Mouse (Mus musculus) intestine, embryonic 14.5 days (tissue): Measurements from ENCODE around the gene Fgfr1op2. TPM values are rescaled to one million over a fixed set of nuclear protein-coding genes. Genes with fewer than 3 reads are reported as not detected.
"Not testable (repeated sequence)": the region's sequence is repeated elsewhere in the genome, so short reads cannot be mapped to it uniquely, and the experiment has no call there.

ENCODE experiments used
- ATAC-seq: fragments of 200-750 bp; cut with Nextera tagmentation; replicated peaks from 2 replicates; pipeline ENCODE4 v1.8.0; 2017; ENCODE audit warnings: low read depth, moderate number of reproducible peaks, moderate TSS enrichment, moderate library complexity; ENCODE audit not compliant: low FRiP score, low TSS enrichment
- DNase-seq: peaks from one replicate; pipeline ENCODE4 v3.0.0-alpha.2; 2018; ENCODE audit warnings: low spot score
- H3K27ac ChIP-seq: fragments of 300-500 bp; sonication (generic); 2 replicates; pipeline ENCODE4 v1.5.1; 2014; ENCODE audit warnings: low read depth, mild to moderate bottlenecking, control low read depth
- H3K27me3 ChIP-seq: fragments of 300-500 bp; sonication (generic); replicated peaks from 2 replicates; pipeline ENCODE4 v1.6.1; 2014; ENCODE audit warnings: low read length, control low read depth; ENCODE audit not compliant: control insufficient read depth, insufficient read depth
- H3K36me3 ChIP-seq: fragments of 300-500 bp; sonication (generic); 2 replicates; pipeline ENCODE4 v1.6.1; 2014; ENCODE audit warnings: low read length, control low read depth; ENCODE audit not compliant: control insufficient read depth, insufficient read depth
- H3K4me1 ChIP-seq: fragments of 300-500 bp; sonication (generic); replicated peaks from 2 replicates; pipeline ENCODE4 v1.6.1; 2014; ENCODE audit warnings: low read length, control low read depth, mixed read lengths; ENCODE audit not compliant: control insufficient read depth, insufficient read depth
- H3K4me2 ChIP-seq: fragments of 300-500 bp; sonication (generic); 2 replicates; pipeline ENCODE4 v1.6.1; 2014; ENCODE audit warnings: low read length
- H3K4me3 ChIP-seq: fragments of 300-500 bp; sonication (generic); 2 replicates; pipeline ENCODE4 v1.5.1; 2014; ENCODE audit warnings: low read depth, low read length, control low read depth, mixed read lengths
- H3K9ac ChIP-seq: fragments of 300-500 bp; sonication (generic); 2 replicates; pipeline ENCODE4 v1.6.1; 2014; ENCODE audit warnings: mild to moderate bottlenecking, low read length
- H3K9me3 ChIP-seq: fragments of 300-500 bp; sonication (generic); 2 replicates; pipeline ENCODE4 v1.6.1; 2016; ENCODE audit warnings: low read length, control low read depth; ENCODE audit not compliant: control insufficient read depth
- WGBS: fragments of 180-500 bp; shearing (Covaris S2); extraction: QIAGEN DNeasy Blood & Tissue Kit; methylation state at CpG from one replicate; pipeline ENCODE4 v1.1.7; 2014; 5-methylcytosine and 5-hydroxymethylcytosine counted together
- polyA plus RNA-seq: library from polyadenylated mRNA; unstranded; fragments of >200 nt; fragmentation: Nextera tagmentation; extraction: Ambion mirVana; gene quantifications from 2 replicates; pipeline ENCODE4 v1.2.1, GENCODE M21; 2014

Gene Fgfr1op2
- polyA plus RNA-seq, 1 experiment from 2014 or later: 87.7 TPM

DNA sequence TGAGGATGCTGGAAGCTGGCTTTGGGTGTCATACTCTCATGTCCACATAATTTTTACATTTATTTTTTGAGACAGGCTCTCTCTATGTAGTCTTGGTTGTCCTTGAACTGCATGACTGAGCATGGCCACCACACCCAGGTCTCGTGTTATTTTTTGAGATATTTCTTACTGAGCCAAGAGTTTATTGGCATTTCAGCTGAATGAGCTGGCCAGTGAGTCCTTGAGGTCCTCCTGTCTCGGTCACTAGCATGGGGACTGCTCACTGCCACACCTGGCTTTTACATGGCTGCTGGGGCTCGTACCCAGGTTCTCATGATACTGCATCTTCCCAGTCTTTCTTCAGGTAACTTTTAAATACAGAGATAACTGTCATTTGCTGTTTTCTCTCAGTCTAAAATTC lies 36.6 kb upstream of the Fgfr1op2 start:
- ATAC-seq (no peak), DNase-seq (no peak)
- peaks cover 12% of the 10 kb centered on the region for H3K27me3 ChIP-seq
- no peaks in the 10 kb centered on the region for H3K9me3 ChIP-seq
- no peak overlapping the region for H3K4me2 ChIP-seq
- no peak overlapping the region for H3K4me3 ChIP-seq
- H3K36me3 ChIP-seq: no peaks in the 10 kb centered on the region
- WGBS: 80% methylated on average over 3 of the region's 3 CpGs
- no peak overlapping the region for H3K27ac ChIP-seq
- H3K4me1 ChIP-seq: no peaks in the 10 kb centered on the region
- H3K9ac ChIP-seq: no peak overlapping the region

DNA sequence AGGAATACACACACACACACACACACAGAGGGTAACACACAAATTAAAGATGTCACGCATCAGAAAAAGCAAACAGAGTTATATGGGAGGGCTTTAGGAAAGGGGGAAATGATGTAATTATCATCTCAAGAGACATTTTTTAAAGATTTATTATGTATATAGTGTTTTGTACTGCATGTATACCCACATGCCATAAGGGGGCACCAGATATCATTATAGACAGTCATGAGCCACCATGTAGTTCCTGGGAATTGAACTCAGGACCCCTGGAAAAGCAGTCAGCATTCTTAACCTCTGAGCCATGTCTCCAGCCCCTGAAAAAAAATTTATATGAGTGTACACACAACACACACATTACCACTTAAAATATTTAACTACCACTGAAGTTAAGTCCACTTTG lies 32.4 kb upstream of the Fgfr1op2 start:
- Histone ChIP-seq H3K9me3 (no peaks in the 10 kb centered on the region), H3K36me3 (peaks cover 19% of the 10 kb centered on the region), H3K27ac (no peak overlapping the region), H3K4me2 (no peak overlapping the region), H3K4me1 (no peaks in the 10 kb centered on the region), H3K27me3 (peaks cover 12% of the 10 kb centered on the region), H3K4me3 (no peak overlapping the region), H3K9ac (no peak overlapping the region)
- DNase-seq (no peak), ATAC-seq (no peak)
- 88% methylated on average over 1 of the region's 1 CpGs for WGBS

DNA sequence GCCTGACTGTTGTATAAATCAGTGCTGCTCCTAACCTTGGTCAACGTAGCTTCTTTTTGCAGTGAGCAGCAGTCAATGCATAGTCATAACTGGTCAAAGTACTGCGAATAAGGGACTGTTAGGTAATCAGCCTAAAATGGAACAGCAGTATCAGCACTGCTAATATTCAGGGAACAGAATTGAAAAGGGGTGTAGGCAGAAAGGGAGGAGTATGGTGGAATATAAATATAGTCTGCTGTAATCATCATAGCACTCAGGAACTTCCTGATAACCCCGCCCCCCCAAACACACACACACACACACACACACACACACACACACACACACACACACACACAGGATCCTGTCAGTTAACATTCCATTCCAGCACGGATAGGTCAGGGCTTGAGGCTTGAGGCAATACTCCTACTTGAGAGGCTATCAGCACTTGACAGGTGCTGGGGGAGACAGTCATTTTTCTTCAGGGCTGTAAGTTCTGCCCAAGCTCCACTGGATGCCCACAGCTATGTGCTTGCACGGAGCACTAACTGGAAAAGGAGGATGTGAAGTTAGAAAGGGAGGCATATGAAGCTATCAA lies 31.6 kb upstream of the Fgfr1op2 start:
- H3K27me3 ChIP-seq: peaks cover 12% of the 10 kb centered on the region
- H3K4me3 ChIP-seq: no peak overlapping the region
- 78% methylated on average over 5 of the region's 5 CpGs for WGBS
- H3K9me3 ChIP-seq: no peaks in the 10 kb centered on the region
- H3K4me1 ChIP-seq: no peaks in the 10 kb centered on the region
- DNase-seq: no peak
- no peak overlapping the region for H3K9ac ChIP-seq
- no peak overlapping the region for H3K4me2 ChIP-seq
- no peak for ATAC-seq
- H3K27ac ChIP-seq: no peak overlapping the region
- peaks cover 26% of the 10 kb centered on the region for H3K36me3 ChIP-seq

DNA sequence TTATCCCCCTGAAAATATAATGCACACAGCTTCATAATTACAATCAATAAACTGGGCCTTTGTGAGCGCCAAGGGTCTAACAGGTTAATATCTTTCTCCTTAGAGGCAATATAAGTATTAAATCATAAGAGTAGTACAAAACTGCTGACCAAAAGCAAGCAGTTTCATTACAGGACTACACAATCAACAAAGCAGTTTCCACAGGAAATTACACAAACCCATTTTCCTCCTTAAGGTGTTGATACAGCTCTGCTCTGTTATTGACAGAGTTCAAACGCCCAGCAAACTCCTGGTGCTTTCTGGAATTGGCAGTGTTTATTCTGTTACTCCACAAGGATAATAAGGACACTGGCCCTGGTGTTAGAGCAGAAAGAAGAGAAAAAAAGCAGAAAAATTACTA lies 26.6 kb upstream of the Fgfr1op2 start:
- H3K27me3 ChIP-seq: no peaks in the 10 kb centered on the region
- no peak overlapping the region for H3K4me2 ChIP-seq
- no peaks in the 10 kb centered on the region for H3K9me3 ChIP-seq
- H3K4me1 ChIP-seq: no peaks in the 10 kb centered on the region
- 78% methylated on average over 2 of the region's 2 CpGs for WGBS
- no peak for DNase-seq
- H3K36me3 ChIP-seq: peaks cover 74% of the 10 kb centered on the region
- no peak overlapping the region for H3K4me3 ChIP-seq
- H3K27ac ChIP-seq: no peak overlapping the region
- H3K9ac ChIP-seq: no peak overlapping the region
- no peak for ATAC-seq

DNA sequence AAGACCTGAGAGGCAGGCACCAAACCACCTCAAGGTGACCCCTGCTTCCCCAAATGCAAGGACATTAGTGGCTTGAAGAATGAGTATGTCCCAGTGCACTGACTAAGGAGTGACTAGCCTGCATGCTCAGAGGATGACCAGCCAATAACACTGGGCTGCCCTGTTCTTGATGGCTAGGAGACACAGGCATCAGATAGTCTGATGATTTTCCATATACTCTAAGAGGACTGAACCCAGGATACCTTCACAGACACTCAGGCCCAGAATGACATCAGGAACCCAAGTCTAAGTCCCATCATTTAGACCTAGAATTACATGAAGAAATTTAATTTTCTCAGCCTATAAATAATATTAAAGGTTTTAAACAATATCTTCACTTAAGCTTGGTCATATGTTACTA lies 25.7 kb upstream of the Fgfr1op2 start:
- Histone ChIP-seq H3K9ac (no peak overlapping the region), H3K4me3 (no peak overlapping the region), H3K4me2 (no peak overlapping the region), H3K9me3 (no peaks in the 10 kb centered on the region), H3K4me1 (no peaks in the 10 kb centered on the region), H3K36me3 (peaks cover 83% of the 10 kb centered on the region), H3K27ac (no peak overlapping the region), H3K27me3 (no peaks in the 10 kb centered on the region)
- DNase-seq (no peak), ATAC-seq (no peak)

DNA sequence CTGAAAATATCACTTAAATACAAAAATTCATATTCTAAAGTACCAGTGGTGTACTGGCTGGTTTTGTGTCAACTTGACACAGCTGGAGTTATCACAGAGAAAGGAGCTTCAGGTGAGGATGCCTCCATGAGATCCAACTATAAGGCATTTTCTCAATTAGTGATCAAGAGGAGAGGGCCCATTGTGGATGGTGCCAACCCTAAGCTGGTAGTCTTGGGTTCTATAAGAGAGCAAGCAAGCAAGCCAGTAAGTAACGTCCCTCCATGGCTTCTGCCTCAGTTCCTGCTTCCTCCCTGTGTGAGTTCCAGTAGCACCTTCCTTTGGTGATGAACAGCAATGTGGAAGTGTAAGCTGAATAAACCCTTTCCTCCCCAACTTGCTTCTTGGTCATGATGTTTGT lies 14.5 kb upstream of the Fgfr1op2 start:
- DNase-seq, H3K9me3 ChIP-seq, H3K27ac ChIP-seq, H3K4me2 ChIP-seq, ATAC-seq, H3K27me3 ChIP-seq, H3K4me1 ChIP-seq, H3K9ac ChIP-seq, H3K4me3 ChIP-seq: not testable (repeated sequence)
- 86% methylated on average over 1 of the region's 1 CpGs for WGBS
- H3K36me3 ChIP-seq: peaks cover 73% of the 10 kb centered on the region

DNA sequence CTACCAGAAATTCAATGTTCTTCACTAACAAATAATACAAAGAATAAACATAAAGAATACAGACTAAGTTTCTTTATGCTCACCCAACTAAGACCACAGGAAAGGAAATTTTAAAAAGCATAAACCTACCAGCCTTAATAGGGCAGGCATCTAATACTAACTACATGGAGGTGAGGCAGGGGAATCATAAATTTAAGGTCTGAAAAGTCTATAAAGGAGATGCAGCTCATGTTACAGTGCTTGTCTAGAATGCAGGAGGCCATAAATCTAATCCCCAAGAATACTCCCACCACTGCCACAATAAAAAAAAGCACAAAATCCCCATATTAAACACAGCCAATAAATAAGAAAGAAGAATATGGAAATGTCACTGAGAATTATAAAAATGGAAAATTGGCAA lies 4.9 kb upstream of the Fgfr1op2 start:
- DNase-seq (no peak), ATAC-seq (no peak)
- no peak overlapping the region for H3K4me2 ChIP-seq
- no peak overlapping the region for H3K4me3 ChIP-seq
- no peak overlapping the region for H3K27ac ChIP-seq
- peaks cover 13% of the 10 kb centered on the region for H3K4me1 ChIP-seq
- H3K9ac ChIP-seq: no peak overlapping the region
- peaks cover 16% of the 10 kb centered on the region; the same call in 1 of the 2 replicates for H3K36me3 ChIP-seq
- H3K9me3 ChIP-seq: no peaks in the 10 kb centered on the region
- no peaks in the 10 kb centered on the region for H3K27me3 ChIP-seq

DNA sequence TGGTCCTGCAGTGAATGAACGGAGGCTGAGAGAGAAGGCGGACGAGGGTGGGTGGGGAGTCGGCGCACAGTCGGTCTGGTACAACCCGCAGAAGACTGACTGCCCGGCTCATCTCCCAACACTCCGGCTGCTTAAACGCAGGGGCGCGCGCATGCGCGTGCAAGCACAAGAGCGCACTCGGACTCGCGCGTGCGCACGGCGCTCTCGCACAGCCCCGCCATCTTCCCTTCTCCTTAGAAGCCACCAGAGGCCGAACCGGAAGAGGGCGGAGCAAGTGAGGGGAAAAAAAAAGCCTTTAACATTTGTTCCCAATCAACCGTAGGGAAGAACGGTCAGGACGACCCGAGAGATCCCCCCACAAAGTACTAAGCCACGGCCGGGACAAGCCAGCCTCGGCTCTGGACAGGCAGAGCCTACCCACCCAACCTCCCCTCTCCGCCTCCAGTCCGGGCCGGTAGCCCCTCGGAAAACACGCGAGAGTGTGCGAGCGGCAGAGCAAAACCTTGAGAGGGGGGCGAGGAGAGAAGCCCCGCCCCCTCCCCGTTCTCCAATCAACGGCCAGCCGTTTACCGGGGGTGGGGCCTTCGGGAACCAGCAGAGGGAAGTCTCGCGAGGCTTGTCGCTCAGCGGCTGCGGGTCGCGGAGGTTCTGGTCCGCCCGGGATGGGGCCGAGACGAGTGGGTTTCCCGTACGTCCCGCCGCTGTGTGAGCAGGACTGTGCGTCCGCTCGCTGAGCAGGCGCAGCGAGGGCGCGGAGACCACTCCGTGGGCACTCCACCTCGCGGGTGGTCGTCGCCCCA lies 507 bp downstream of the Fgfr1op2 start, which contains the start of gene Ints13:
TSS of gene Ints13 (minus strand) at position 526 of the 800 bp plus-strand sequence.
- Histone ChIP-seq H3K9ac (peak within 1 kb of the TSS; percentile 91), H3K4me1 (peaks cover 22% of the 10 kb centered on the region), H3K27ac (peak within 1 kb of the TSS; percentile 98), H3K27me3 (no peaks in the 10 kb centered on the region), H3K4me2 (peak within 1 kb of the TSS; percentile 89), H3K9me3 (no peaks in the 10 kb centered on the region), H3K4me3 (peak within 1 kb of the TSS; percentile 87), H3K36me3 (0 out of 2 replicates have a peak, but pooled peaks cover 3% of the 10 kb centered on the region)
- ATAC-seq: peak; percentile 96
- DNase-seq: peak; percentile 97
- under 1% methylated on average over 65 of the region's 77 CpGs for WGBS

DNA sequence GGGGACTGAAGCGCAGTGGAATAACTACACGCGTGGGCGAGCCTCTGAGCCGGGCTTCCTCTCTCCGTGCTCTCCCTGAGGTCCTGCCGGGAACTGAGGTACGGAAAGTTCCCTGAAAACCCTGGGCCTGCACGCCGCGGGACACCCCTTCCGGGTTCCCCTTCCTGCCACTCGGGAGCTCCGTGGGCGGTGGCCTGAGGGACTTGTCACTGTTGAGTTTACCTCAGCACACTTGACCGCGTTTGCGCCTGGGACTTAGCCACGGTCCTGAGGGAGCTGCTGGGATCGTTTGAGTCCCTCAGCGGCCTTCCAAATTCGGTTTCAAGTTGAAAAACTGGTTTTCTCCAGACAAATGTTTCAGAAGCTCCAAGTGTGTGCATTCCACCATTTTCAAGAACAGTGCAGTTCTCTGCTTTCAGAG lies 1.1 kb downstream of the Fgfr1op2 start:
- H3K4me2 ChIP-seq: peak overlapping the region; percentile 89
- ATAC-seq: peak; percentile 47
- peak overlapping the region; percentile 91 for H3K9ac ChIP-seq
- H3K9me3 ChIP-seq: no peaks in the 10 kb centered on the region
- H3K27me3 ChIP-seq: no peaks in the 10 kb centered on the region
- 0 out of 2 replicates have a peak, but pooled peaks cover 3% of the 10 kb centered on the region for H3K36me3 ChIP-seq
- H3K4me1 ChIP-seq: peaks cover 22% of the 10 kb centered on the region
- H3K27ac ChIP-seq: peak overlapping the region; percentile 98
- peak overlapping the region; percentile 87 for H3K4me3 ChIP-seq
- no peak for DNase-seq
- WGBS: under 1% methylated on average over 22 of the region's 22 CpGs
